Mouse (Mus musculus) cerebellum, adult 2 months (tissue): ENCODE data around the gene Atg16l1. TPM values are rescaled to one million over a fixed set of nuclear protein-coding genes. Genes with fewer than 3 reads are reported as not detected.

Source experiments
- DNase-seq, 2 experiments: peaks; one replicate each; pipeline ENCODE4 v3.0.0; 2021
- H3K27ac ChIP-seq: fragments of 200-500 bp; 2 replicates; pipeline ENCODE4 v1.5.1; 2012; ENCODE audit warnings: low read length, control low read depth, inconsistent platforms; ENCODE audit not compliant: insufficient read depth
- H3K27me3 ChIP-seq: fragments of 200-500 bp; 2 replicates; pipeline ENCODE4 v1.6.1; 2012; ENCODE audit warnings: inconsistent platforms, mild to moderate bottlenecking, low read length, moderate library complexity; ENCODE audit not compliant: control insufficient read depth, insufficient read depth
- H3K4me1 ChIP-seq: fragments of 200-500 bp; 2 replicates; pipeline ENCODE4 v1.6.1; 2011; ENCODE audit warnings: low read length; ENCODE audit not compliant: control insufficient read depth, insufficient read depth
- H3K4me3 ChIP-seq: fragments of 200-500 bp; replicated peaks from 2 replicates; pipeline ENCODE3; 2011; ENCODE audit warnings: mild to moderate bottlenecking, low read depth, low read length, control low read depth; ENCODE audit not compliant: insufficient read depth
- CTCF ChIP-seq: fragments of 200-500 bp; IDR thresholded peaks from 2 replicates; pipeline ENCODE4 v1.5.1; 2011; ENCODE audit warnings: low read depth, mild to moderate bottlenecking, control low read depth, low read length, moderate library complexity, borderline replicate concordance; ENCODE audit not compliant: insufficient read depth
- POLR2A ChIP-seq: fragments of 200-500 bp; IDR thresholded peaks from 2 replicates; pipeline ENCODE4 v1.6.1; 2011; ENCODE audit warnings: low read length, control low read depth, borderline replicate concordance; ENCODE audit not compliant: insufficient read depth
- WGBS: fragments of 180-500 bp; shearing (Covaris S2); methylation state at CpG from one replicate; pipeline ENCODE4 v1.1.7; 2018; 5-methylcytosine and 5-hydroxymethylcytosine counted together
- polyA plus RNA-seq: library from polyadenylated mRNA; depleted of rRNA; stranded (reverse); fragments of >200 nt; gene quantifications from 2 replicates; pipeline ENCODE4 v1.2.3, GENCODE M21; 2012

Atg16l1 gene
- polyA plus RNA-seq, 1 experiment = 65.6 TPM

GRCm38 (mm10) chr1:87785703-87786102 is 30.0 kb downstream of the Atg16l1 start:
- WGBS = 65% methylated on average over 8 of the region's 8 CpGs
- Histone ChIP-seq H3K27ac (no peak overlapping the region), H3K4me3 (no peak overlapping the region), H3K27me3 (no peaks in the 10 kb centered on the region), H3K4me1 (peaks cover 3% of the 10 kb centered on the region; the same call in 1 of the 2 replicates)
- DNase-seq = no peak
- TF ChIP-seq POLR2A (no peak), CTCF (no peak)

- peaks cover 3% of the 10 kb centered on the region; the same call in 1 of the 2 replicates for H3K4me1 ChIP-seq
- no peak for DNase-seq
- H3K27me3 ChIP-seq = no peaks in the 10 kb centered on the region
- no peak overlapping the region for H3K27ac ChIP-seq
- 43% methylated on average over 7 of the region's 7 CpGs for WGBS
- TF ChIP-seq POLR2A (no peak), CTCF (no peak)
- no peak overlapping the region for H3K4me3 ChIP-seq
Observed at GRCm38 (mm10) chr1:87786251-87786650, 30.6 kb downstream of the Atg16l1 start.

GRCm38 (mm10) chr1:87789665-87790064 is 34.0 kb downstream of the Atg16l1 start:
- Histone ChIP-seq H3K4me3 (no peak overlapping the region), H3K4me1 (peaks cover 15% of the 10 kb centered on the region), H3K27ac (no peak overlapping the region), H3K27me3 (no peaks in the 10 kb centered on the region)
- 53% methylated on average over 8 of the region's 8 CpGs for WGBS
- peak; percentile 41 to 49 for DNase-seq
- TF ChIP-seq POLR2A = no peak
- TF ChIP-seq CTCF = no peak

GRCm38 (mm10) chr1:87792438-87793137 is 36.9 kb downstream of the Atg16l1 start:
- DNase-seq = peak in 1 of 2 experiments; percentile 77
- Histone ChIP-seq H3K27ac (0 out of 2 replicates have a peak overlapping the region, but pooled peaks have one; percentile 43), H3K27me3 (no peaks in the 10 kb centered on the region), H3K4me1 (peaks cover 15% of the 10 kb centered on the region), H3K4me3 (no peak overlapping the region)
- 23% methylated on average over 4 of the region's 4 CpGs for WGBS
- no peak for TF ChIP-seq CTCF
- no peak for TF ChIP-seq POLR2A

- DNase-seq = peak in 1 of 2 experiments; percentile 37
- Histone ChIP-seq H3K4me1 (peaks cover 15% of the 10 kb centered on the region), H3K4me3 (no peak overlapping the region), H3K27me3 (no peaks in the 10 kb centered on the region), H3K27ac (peak overlapping the region; percentile 43; the same call in 1 of the 2 replicates)
- TF ChIP-seq CTCF (no peak), POLR2A (no peak)
- WGBS = 46% methylated on average over 6 of the region's 6 CpGs
Observed at GRCm38 (mm10) chr1:87793138-87793449, 37.4 kb downstream of the Atg16l1 start.

GRCm38 (mm10) chr1:87797702-87798101 is 42.0 kb downstream of the Atg16l1 start:
- no peak overlapping the region for H3K4me3 ChIP-seq
- no peak overlapping the region for H3K27ac ChIP-seq
- WGBS = 98% methylated on average over 1 of the region's 1 CpGs
- H3K4me1 ChIP-seq = peaks cover 10% of the 10 kb centered on the region
- TF ChIP-seq CTCF (no peak), POLR2A (no peak)
- H3K27me3 ChIP-seq = no peaks in the 10 kb centered on the region
- no peak for DNase-seq

GRCm38 (mm10) chr1:87798306-87798705 is 42.6 kb downstream of the Atg16l1 start:
- 41% methylated on average over 2 of the region's 2 CpGs for WGBS
- H3K4me3 ChIP-seq = no peak overlapping the region
- TF ChIP-seq POLR2A (no peak), CTCF (no peak)
- H3K27ac ChIP-seq = no peak overlapping the region
- DNase-seq = peak; percentile 35 to 70
- H3K4me1 ChIP-seq = peaks cover 5% of the 10 kb centered on the region; the same call in 1 of the 2 replicates
- H3K27me3 ChIP-seq = no peaks in the 10 kb centered on the region

- no peaks in the 10 kb centered on the region for H3K27me3 ChIP-seq
- TF ChIP-seq POLR2A = no peak
- no peak for TF ChIP-seq CTCF
- H3K27ac ChIP-seq = no peak within 1 kb of the TSS
- 0 out of 2 replicates have a peak, but pooled peaks cover 5% of the 10 kb centered on the region for H3K4me1 ChIP-seq
- 80% methylated on average over 6 of the region's 6 CpGs for WGBS
- no peak for DNase-seq
- no peak within 1 kb of the TSS for H3K4me3 ChIP-seq
Observed at GRCm38 (mm10) chr1:87803576-87803975, 47.9 kb downstream of the Atg16l1 start, which contains the start of gene Sag. Gene Sag, plus strand, starts transcription at chr1:87803680.
